Mouse (Mus musculus) kidney, adult 18-20 months (tissue): ENCODE data around the gene Scube1.

ENCODE experiments used
- DNase-seq: peaks from one replicate; pipeline ENCODE4 v3.0.0; 2021

Scube1 gene

GRCm38 (mm10) chr15:83709889-83710774 is 14.7 kb downstream of the Scube1 start:
- no peak for DNase-seq

GRCm38 (mm10) chr15:83706528-83707199 is 18.2 kb downstream of the Scube1 start:
- DNase-seq: no peak

- DNase-seq: no peak
Measured at GRCm38 (mm10) chr15:83700593-83700923, 24.3 kb downstream of the Scube1 start.

GRCm38 (mm10) chr15:83699834-83700592 is 24.8 kb downstream of the Scube1 start:
- no peak for DNase-seq

GRCm38 (mm10) chr15:83699132-83699833 is 25.5 kb downstream of the Scube1 start:
- DNase-seq: no peak

- DNase-seq: peak; percentile 9
Measured at GRCm38 (mm10) chr15:83696681-83697381, 28.0 kb downstream of the Scube1 start.

- no peak for DNase-seq
Measured at GRCm38 (mm10) chr15:83695159-83695558, 29.7 kb downstream of the Scube1 start.

GRCm38 (mm10) chr15:83691901-83692361 is 32.9 kb downstream of the Scube1 start:
- DNase-seq: no peak

- no peak for DNase-seq
Measured at GRCm38 (mm10) chr15:83689946-83690345, 34.9 kb downstream of the Scube1 start.

GRCm38 (mm10) chr15:83686601-83687000 is 38.2 kb downstream of the Scube1 start:
- no peak for DNase-seq

- no peak for DNase-seq
Measured at GRCm38 (mm10) chr15:83685950-83686349, 38.9 kb downstream of the Scube1 start.

- DNase-seq: no peak
Measured at GRCm38 (mm10) chr15:83683051-83683561, 41.7 kb downstream of the Scube1 start.

GRCm38 (mm10) chr15:83680300-83680699 is 44.5 kb downstream of the Scube1 start:
- DNase-seq: no peak

- DNase-seq: no peak
Measured at GRCm38 (mm10) chr15:83679729-83680128, 45.1 kb downstream of the Scube1 start.

- no peak for DNase-seq
Measured at GRCm38 (mm10) chr15:83678606-83679005, 46.2 kb downstream of the Scube1 start.

- DNase-seq: no peak
Measured at GRCm38 (mm10) chr15:83678089-83678488, 46.7 kb downstream of the Scube1 start.

- DNase-seq: no peak
Measured at GRCm38 (mm10) chr15:83677098-83677497, 47.7 kb downstream of the Scube1 start.

- DNase-seq: no peak
Measured at GRCm38 (mm10) chr15:83676286-83676685, 48.5 kb downstream of the Scube1 start.

- no peak for DNase-seq
Measured at GRCm38 (mm10) chr15:83673621-83674020, 51.2 kb downstream of the Scube1 start.

- DNase-seq: no peak
Measured at GRCm38 (mm10) chr15:83667501-83667900, 57.3 kb downstream of the Scube1 start.

- DNase-seq: no peak
Measured at GRCm38 (mm10) chr15:83666418-83666817, 58.4 kb downstream of the Scube1 start.

GRCm38 (mm10) chr15:83665993-83666392 is 58.8 kb downstream of the Scube1 start:
- no peak for DNase-seq
